Mouse (Mus musculus): ENCODE measurements around the gene Poldip3. TPM values are rescaled to one million over a fixed set of nuclear protein-coding genes. Genes with fewer than 3 reads are reported as not detected.
A peak's percentile ranks its signal among the peaks of the same experiment; 100 is the strongest.

The Poldip3 gene
- polyA plus RNA-seq, 1 experiment: 97.9 TPM

GRCm38 (mm10) chr15:83126582-83126981, 22.6 kb downstream of the Poldip3 start:
- no peaks in the 10 kb centered on the region for H3K27me3 ChIP-seq (ENCODE audit: control insufficient read depth, insufficient read depth, low read length, poor library complexity, severe bottlenecking)
- H3K4me3 ChIP-seq (ENCODE audit: low read depth, low read length): no peak overlapping the region
- no peaks in the 10 kb centered on the region for H3K9me3 ChIP-seq (replicated peaks; ENCODE audit: control insufficient read depth, insufficient read depth, low read length, poor library complexity, severe bottlenecking)
- H3K4me1 ChIP-seq (ENCODE audit: control insufficient read depth, insufficient read depth, low read length): no peaks in the 10 kb centered on the region
- peaks cover 46% of the 10 kb centered on the region for H3K36me3 ChIP-seq (ENCODE audit: control insufficient read depth, insufficient read depth, low read length, poor library complexity, severe bottlenecking)
- H3K27ac ChIP-seq (ENCODE audit: insufficient read depth, low read length): no peak overlapping the region
- H3K9ac ChIP-seq (ENCODE audit: low read depth, poor library complexity, severe bottlenecking): no peak overlapping the region
- no peak for TF ChIP-seq CTCF (IDR thresholded peaks at IDR 0.05; ENCODE audit: low read depth, low read length)
- no peak for TF ChIP-seq POLR2A (IDR thresholded peaks at IDR 0.05; ENCODE audit: insufficient read depth, low read length)
- TF ChIP-seq EP300 (IDR thresholded peaks at IDR 0.05; ENCODE audit: insufficient read depth, low read depth, low read length): no peak

- Histone ChIP-seq H3K9ac (ENCODE audit: low read depth, poor library complexity, severe bottlenecking) (no peak overlapping the region), H3K27ac (ENCODE audit: insufficient read depth, low read length) (no peak overlapping the region), H3K27me3 (ENCODE audit: control insufficient read depth, insufficient read depth, low read length, poor library complexity, severe bottlenecking) (no peaks in the 10 kb centered on the region), H3K4me1 (ENCODE audit: control insufficient read depth, insufficient read depth, low read length) (no peaks in the 10 kb centered on the region), H3K4me3 (ENCODE audit: low read depth, low read length) (no peak overlapping the region), H3K36me3 (ENCODE audit: control insufficient read depth, insufficient read depth, low read length, poor library complexity, severe bottlenecking) (peaks cover 28% of the 10 kb centered on the region), H3K9me3 (replicated peaks; ENCODE audit: control insufficient read depth, insufficient read depth, low read length, poor library complexity, severe bottlenecking) (no peaks in the 10 kb centered on the region)
- TF ChIP-seq CTCF (IDR thresholded peaks at IDR 0.05; ENCODE audit: low read depth, low read length) (no peak), POLR2A (IDR thresholded peaks at IDR 0.05; ENCODE audit: insufficient read depth, low read length) (no peak), EP300 (IDR thresholded peaks at IDR 0.05; ENCODE audit: insufficient read depth, low read depth, low read length) (no peak)
Measured at GRCm38 (mm10) chr15:83124625-83125024, 24.6 kb downstream of the Poldip3 start.

- Histone ChIP-seq H3K9me3 (replicated peaks; ENCODE audit: control insufficient read depth, insufficient read depth, low read length, poor library complexity, severe bottlenecking) (no peaks in the 10 kb centered on the region), H3K36me3 (ENCODE audit: control insufficient read depth, insufficient read depth, low read length, poor library complexity, severe bottlenecking) (peaks cover 28% of the 10 kb centered on the region), H3K27me3 (ENCODE audit: control insufficient read depth, insufficient read depth, low read length, poor library complexity, severe bottlenecking) (no peaks in the 10 kb centered on the region), H3K9ac (ENCODE audit: low read depth, poor library complexity, severe bottlenecking) (peak within 1 kb of the TSS; percentile 63), H3K27ac (ENCODE audit: insufficient read depth, low read length) (no peak within 1 kb of the TSS), H3K4me3 (ENCODE audit: low read depth, low read length) (peak within 1 kb of the TSS; percentile 81), H3K4me1 (ENCODE audit: control insufficient read depth, insufficient read depth, low read length) (no peaks in the 10 kb centered on the region)
- TF ChIP-seq POLR2A (IDR thresholded peaks at IDR 0.05; ENCODE audit: insufficient read depth, low read length): peak; percentile 68
- TF ChIP-seq EP300 (IDR thresholded peaks at IDR 0.05; ENCODE audit: insufficient read depth, low read depth, low read length): no peak
Measured at GRCm38 (mm10) chr15:83122566-83123145, 26.5 kb downstream of the Poldip3 start, which contains the start of gene Rrp7a. Rrp7a (minus strand) TSS chr15:83122801.

GRCm38 (mm10) chr15:83121709-83122565, 27.2 kb downstream of the Poldip3 start:
- H3K27me3 ChIP-seq (ENCODE audit: control insufficient read depth, insufficient read depth, low read length, poor library complexity, severe bottlenecking): no peaks in the 10 kb centered on the region
- H3K36me3 ChIP-seq (ENCODE audit: control insufficient read depth, insufficient read depth, low read length, poor library complexity, severe bottlenecking): peaks cover 27% of the 10 kb centered on the region
- TF ChIP-seq POLR2A (IDR thresholded peaks at IDR 0.05; ENCODE audit: insufficient read depth, low read length) (no peak), EP300 (IDR thresholded peaks at IDR 0.05; ENCODE audit: insufficient read depth, low read depth, low read length) (no peak), CTCF (IDR thresholded peaks at IDR 0.05; ENCODE audit: low read depth, low read length) (no peak)
- no peak overlapping the region for H3K27ac ChIP-seq (ENCODE audit: insufficient read depth, low read length)
- H3K4me1 ChIP-seq (ENCODE audit: control insufficient read depth, insufficient read depth, low read length): no peaks in the 10 kb centered on the region
- H3K9me3 ChIP-seq (replicated peaks; ENCODE audit: control insufficient read depth, insufficient read depth, low read length, poor library complexity, severe bottlenecking): no peaks in the 10 kb centered on the region
- H3K4me3 ChIP-seq (ENCODE audit: low read depth, low read length): peak overlapping the region; percentile 81
- peak overlapping the region; percentile 63 for H3K9ac ChIP-seq (ENCODE audit: low read depth, poor library complexity, severe bottlenecking)

GRCm38 (mm10) chr15:83118360-83118759, 30.8 kb downstream of the Poldip3 start:
- Histone ChIP-seq H3K9me3 (replicated peaks; ENCODE audit: control insufficient read depth, insufficient read depth, low read length, poor library complexity, severe bottlenecking) (no peaks in the 10 kb centered on the region), H3K27ac (ENCODE audit: insufficient read depth, low read length) (no peak overlapping the region)

GRCm38 (mm10) chr15:83115071-83115470, 34.1 kb downstream of the Poldip3 start:
- TF ChIP-seq EP300 (IDR thresholded peaks at IDR 0.05; ENCODE audit: insufficient read depth, low read depth, low read length) (no peak), CTCF (IDR thresholded peaks at IDR 0.05; ENCODE audit: low read depth, low read length) (no peak), POLR2A (IDR thresholded peaks at IDR 0.05; ENCODE audit: insufficient read depth, low read length) (no peak)
- Histone ChIP-seq H3K9ac (ENCODE audit: low read depth, poor library complexity, severe bottlenecking) (no peak overlapping the region), H3K27me3 (ENCODE audit: control insufficient read depth, insufficient read depth, low read length, poor library complexity, severe bottlenecking) (no peaks in the 10 kb centered on the region), H3K27ac (ENCODE audit: insufficient read depth, low read length) (no peak overlapping the region), H3K4me3 (ENCODE audit: low read depth, low read length) (no peak overlapping the region), H3K4me1 (ENCODE audit: control insufficient read depth, insufficient read depth, low read length) (no peaks in the 10 kb centered on the region), H3K36me3 (ENCODE audit: control insufficient read depth, insufficient read depth, low read length, poor library complexity, severe bottlenecking) (peaks cover 25% of the 10 kb centered on the region), H3K9me3 (replicated peaks; ENCODE audit: control insufficient read depth, insufficient read depth, low read length, poor library complexity, severe bottlenecking) (no peaks in the 10 kb centered on the region)

More at GRCm38 (mm10) chr15:83118360-83118759, 30.8 kb downstream of the Poldip3 start:
- Histone ChIP-seq H3K36me3 (ENCODE audit: control insufficient read depth, insufficient read depth, low read length, poor library complexity, severe bottlenecking) (peaks cover 25% of the 10 kb centered on the region), H3K4me3 (ENCODE audit: low read depth, low read length) (no peak overlapping the region), H3K27me3 (ENCODE audit: control insufficient read depth, insufficient read depth, low read length, poor library complexity, severe bottlenecking) (no peaks in the 10 kb centered on the region), H3K9ac (ENCODE audit: low read depth, poor library complexity, severe bottlenecking) (no peak overlapping the region), H3K4me1 (ENCODE audit: control insufficient read depth, insufficient read depth, low read length) (no peaks in the 10 kb centered on the region)
- TF ChIP-seq POLR2A (IDR thresholded peaks at IDR 0.05; ENCODE audit: insufficient read depth, low read length): no peak

Measured in ES-Bruce4 (cell line).